Mouse (Mus musculus) midbrain, postnatal 0 days (tissue): ENCODE measurements around the gene Slc10a7. TPM values are rescaled to one million over a fixed set of nuclear protein-coding genes. Genes with fewer than 3 reads are reported as not detected.
"Not testable (repeated sequence)": the region's sequence is repeated elsewhere in the genome, so short reads cannot be mapped to it uniquely, and the experiment has no call there.

ENCODE experiments used
- ATAC-seq: fragments of 200-750 bp; cut with Nextera tagmentation; 2 replicates; pipeline ENCODE4 v1.8.0; 2017; ENCODE audit warnings: moderate number of reproducible peaks, mild to moderate bottlenecking, moderate TSS enrichment, moderate library complexity; ENCODE audit not compliant: low FRiP score
- DNase-seq: peaks from one replicate; pipeline ENCODE4 v3.0.0-alpha.2; 2015; ENCODE audit warnings: low spot score
- H3K27ac ChIP-seq: fragments of 300-500 bp; sonication (generic); 2 replicates; pipeline ENCODE4 v1.5.1; 2014; ENCODE audit warnings: low read depth, mild to moderate bottlenecking, low read length, mixed read lengths
- H3K27me3 ChIP-seq: fragments of 300-500 bp; sonication (generic); 2 replicates; pipeline ENCODE4 v1.6.1; 2014; ENCODE audit warnings: low read length, control low read depth, mixed read lengths; ENCODE audit not compliant: insufficient read depth
- H3K36me3 ChIP-seq: fragments of 300-500 bp; sonication (generic); 2 replicates; pipeline ENCODE4 v1.6.1; 2014; ENCODE audit warnings: low read length, control low read depth, mixed read lengths; ENCODE audit not compliant: insufficient read depth
- H3K4me1 ChIP-seq: fragments of 300-500 bp; sonication (generic); 2 replicates; pipeline ENCODE4 v1.6.1; 2014; ENCODE audit warnings: mild to moderate bottlenecking, control low read depth, antibody characterized with exemption, low read length, mixed read lengths; ENCODE audit not compliant: insufficient read depth
- H3K4me2 ChIP-seq: fragments of 300-500 bp; sonication (generic); 2 replicates; pipeline ENCODE4 v1.6.1; 2014; ENCODE audit warnings: low read depth, mild to moderate bottlenecking, low read length, mixed read lengths; ENCODE audit not compliant: poor library complexity, severe bottlenecking
- H3K4me3 ChIP-seq: fragments of 300-500 bp; sonication (generic); 2 replicates; pipeline ENCODE4 v1.5.1; 2014; ENCODE audit warnings: low read depth, mild to moderate bottlenecking, low read length, moderate library complexity
- H3K9ac ChIP-seq: fragments of 300-500 bp; sonication (generic); replicated peaks from 2 replicates; pipeline ENCODE4 v1.6.1; 2014; ENCODE audit warnings: mild to moderate bottlenecking, low read length, moderate library complexity, mixed read lengths; ENCODE audit not compliant: poor library complexity, severe bottlenecking
- H3K9me3 ChIP-seq: fragments of 300-500 bp; sonication (generic); 2 replicates; pipeline ENCODE4 v1.6.1; 2016; ENCODE audit warnings: low read length, control low read depth
- CTCF ChIP-seq: IDR thresholded peaks from 2 replicates; pipeline ENCODE4 v1.5.1; 2016; ENCODE audit warnings: antibody characterized with exemption, mild to moderate bottlenecking
- WGBS: fragments of 180-500 bp; shearing (Covaris S2); extraction: QIAGEN DNeasy Blood & Tissue Kit; methylation state at CpG from one replicate; pipeline ENCODE4 v1.1.7; 2014; 5-methylcytosine and 5-hydroxymethylcytosine counted together
- polyA plus RNA-seq: library from polyadenylated mRNA; unstranded; fragments of >200 nt; fragmentation: Nextera tagmentation; extraction: Ambion mirVana; gene quantifications from 2 replicates; pipeline ENCODE4 v1.2.1, GENCODE M21; 2015
- total RNA-seq: library from RNA; depleted of rRNA; stranded (reverse); fragments of >200 nt; gene quantifications from 2 replicates; pipeline ENCODE4 v1.2.3, GENCODE M21; 2014

Gene Slc10a7
- total and polyA plus RNA-seq, 2 experiments from 2014 or later = 7.7 to 14.9 TPM

GRCm38 (mm10) chr8:78716546-78716945, 207.4 kb downstream of the Slc10a7 start:
- Histone ChIP-seq H3K9me3 (no peaks in the 10 kb centered on the region), H3K36me3 (no peaks in the 10 kb centered on the region), H3K4me1 (no peaks in the 10 kb centered on the region), H3K9ac (no peak overlapping the region), H3K27ac (no peak overlapping the region), H3K27me3 (no peaks in the 10 kb centered on the region), H3K4me3 (no peak overlapping the region), H3K4me2 (no peak overlapping the region)
- DNase-seq = no peak
- no peak for ATAC-seq
- TF ChIP-seq CTCF = no peak
- WGBS = 93% methylated on average over 7 of the region's 7 CpGs

GRCm38 (mm10) chr8:78717191-78717590, 208.0 kb downstream of the Slc10a7 start:
- not testable (repeated sequence) for H3K27ac ChIP-seq, H3K4me3 ChIP-seq, H3K36me3 ChIP-seq, H3K4me1 ChIP-seq, H3K4me2 ChIP-seq, H3K9ac ChIP-seq, H3K9me3 ChIP-seq, ATAC-seq, H3K27me3 ChIP-seq, DNase-seq
- WGBS = 95% methylated on average over 10 of the region's 10 CpGs

GRCm38 (mm10) chr8:78719279-78720040, 210.3 kb downstream of the Slc10a7 start:
- H3K9me3 ChIP-seq = no peaks in the 10 kb centered on the region
- H3K4me2 ChIP-seq = no peak overlapping the region
- H3K9ac ChIP-seq = no peak overlapping the region
- no peak overlapping the region for H3K4me3 ChIP-seq
- DNase-seq (no peak), ATAC-seq (no peak)
- no peaks in the 10 kb centered on the region for H3K27me3 ChIP-seq
- no peaks in the 10 kb centered on the region for H3K36me3 ChIP-seq
- H3K4me1 ChIP-seq = no peaks in the 10 kb centered on the region
- 91% methylated on average over 10 of the region's 10 CpGs for WGBS
- peak; percentile 41 for TF ChIP-seq CTCF
- H3K27ac ChIP-seq = no peak overlapping the region

GRCm38 (mm10) chr8:78720041-78720414, 210.9 kb downstream of the Slc10a7 start:
- ATAC-seq (no peak), DNase-seq (no peak)
- no peaks in the 10 kb centered on the region for H3K27me3 ChIP-seq
- H3K36me3 ChIP-seq = no peaks in the 10 kb centered on the region
- H3K27ac ChIP-seq = no peak overlapping the region
- WGBS = 76% methylated on average over 8 of the region's 8 CpGs
- H3K9ac ChIP-seq = no peak overlapping the region
- no peaks in the 10 kb centered on the region for H3K4me1 ChIP-seq
- H3K9me3 ChIP-seq = no peaks in the 10 kb centered on the region
- H3K4me2 ChIP-seq = no peak overlapping the region
- no peak for TF ChIP-seq CTCF
- no peak overlapping the region for H3K4me3 ChIP-seq

- H3K36me3 ChIP-seq = no peaks in the 10 kb centered on the region
- 95% methylated on average over 5 of the region's 5 CpGs for WGBS
- no peaks in the 10 kb centered on the region for H3K9me3 ChIP-seq
- H3K27ac ChIP-seq = no peak overlapping the region
- no peaks in the 10 kb centered on the region for H3K4me1 ChIP-seq
- ATAC-seq (no peak), DNase-seq (no peak)
- no peak overlapping the region for H3K4me2 ChIP-seq
- no peak for TF ChIP-seq CTCF
- H3K4me3 ChIP-seq = no peak overlapping the region
- no peaks in the 10 kb centered on the region for H3K27me3 ChIP-seq
- no peak overlapping the region for H3K9ac ChIP-seq
Measured at GRCm38 (mm10) chr8:78721576-78721975, 212.4 kb downstream of the Slc10a7 start.

GRCm38 (mm10) chr8:78722201-78722600, 213.1 kb downstream of the Slc10a7 start:
- ATAC-seq (no peak), DNase-seq (no peak)
- Histone ChIP-seq H3K4me1 (no peaks in the 10 kb centered on the region), H3K4me3 (no peak overlapping the region), H3K27ac (no peak overlapping the region), H3K9me3 (no peaks in the 10 kb centered on the region), H3K4me2 (no peak overlapping the region), H3K36me3 (no peaks in the 10 kb centered on the region), H3K9ac (no peak overlapping the region), H3K27me3 (no peaks in the 10 kb centered on the region)
- 77% methylated on average over 7 of the region's 7 CpGs for WGBS
- no peak for TF ChIP-seq CTCF
